Mouse (Mus musculus) right cerebral cortex, postnatal 14 days (tissue): ENCODE results near the gene Phlpp1.

Source experiments
- DNase-seq: peaks from one replicate; pipeline ENCODE4 v3.0.0; 2022

The Phlpp1 gene

DNA sequence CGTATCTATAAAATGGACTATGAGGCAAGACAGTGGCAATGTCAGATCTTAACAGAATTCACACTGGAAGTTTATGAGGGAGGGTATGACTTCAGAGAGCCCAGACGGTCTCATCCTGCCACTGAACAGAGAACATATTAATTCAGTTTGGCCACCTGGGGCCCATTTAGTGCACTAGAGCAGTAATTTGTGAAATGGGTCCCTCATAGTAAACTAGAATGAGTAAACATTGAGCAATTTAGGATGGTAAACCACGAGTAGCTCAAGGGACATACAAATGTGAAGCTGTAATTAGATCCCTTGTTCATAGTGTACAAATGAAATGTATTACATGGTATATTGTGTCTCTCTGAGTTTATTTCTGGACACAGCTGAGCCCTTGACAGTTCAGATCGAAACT is 3.6 kb upstream of the Phlpp1 start:
- DNase-seq = no peak

DNA sequence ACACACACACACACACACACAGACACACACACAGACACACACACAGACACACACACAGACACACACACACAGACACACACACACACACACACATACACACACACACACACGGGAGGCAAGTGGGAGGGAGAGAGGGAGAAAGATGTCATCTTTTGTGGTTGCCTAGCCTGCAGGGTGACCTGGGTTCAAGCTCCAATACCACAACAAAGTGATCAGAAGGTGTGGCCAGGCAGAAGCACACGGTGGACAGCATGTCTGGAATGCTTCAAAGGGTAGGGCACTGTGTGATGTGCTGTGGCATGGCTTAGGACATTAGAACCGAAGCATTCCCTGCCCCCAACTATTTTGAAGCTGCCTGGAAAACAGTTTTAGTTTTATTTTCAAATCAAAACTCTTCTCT is 2.8 kb upstream of the Phlpp1 start:
- DNase-seq = no peak

DNA sequence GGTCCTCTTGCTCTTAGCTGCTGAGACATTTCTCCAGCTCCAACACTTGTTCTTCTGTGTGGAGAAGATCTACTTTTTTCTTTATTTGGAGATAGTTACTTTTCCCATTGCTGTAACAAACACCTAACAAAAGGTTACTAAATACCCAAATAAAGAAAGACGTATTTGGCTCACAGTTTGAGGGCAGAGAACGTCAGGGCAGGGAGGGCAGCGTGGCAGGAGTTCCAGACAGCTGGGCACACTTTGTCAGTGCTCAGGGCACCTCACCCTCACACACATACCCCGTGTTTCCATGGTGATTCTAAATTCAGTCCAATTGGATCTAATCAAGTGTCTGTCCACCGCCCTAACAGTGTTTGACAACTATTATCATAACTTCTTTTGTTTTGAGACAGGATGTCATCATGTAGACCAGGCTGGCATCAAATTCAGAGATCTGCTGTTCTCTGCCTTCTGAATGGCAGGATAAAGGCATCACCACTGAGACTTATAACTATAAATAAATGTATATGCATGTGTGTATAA is 1.7 kb upstream of the Phlpp1 start:
- DNase-seq = no peak

DNA sequence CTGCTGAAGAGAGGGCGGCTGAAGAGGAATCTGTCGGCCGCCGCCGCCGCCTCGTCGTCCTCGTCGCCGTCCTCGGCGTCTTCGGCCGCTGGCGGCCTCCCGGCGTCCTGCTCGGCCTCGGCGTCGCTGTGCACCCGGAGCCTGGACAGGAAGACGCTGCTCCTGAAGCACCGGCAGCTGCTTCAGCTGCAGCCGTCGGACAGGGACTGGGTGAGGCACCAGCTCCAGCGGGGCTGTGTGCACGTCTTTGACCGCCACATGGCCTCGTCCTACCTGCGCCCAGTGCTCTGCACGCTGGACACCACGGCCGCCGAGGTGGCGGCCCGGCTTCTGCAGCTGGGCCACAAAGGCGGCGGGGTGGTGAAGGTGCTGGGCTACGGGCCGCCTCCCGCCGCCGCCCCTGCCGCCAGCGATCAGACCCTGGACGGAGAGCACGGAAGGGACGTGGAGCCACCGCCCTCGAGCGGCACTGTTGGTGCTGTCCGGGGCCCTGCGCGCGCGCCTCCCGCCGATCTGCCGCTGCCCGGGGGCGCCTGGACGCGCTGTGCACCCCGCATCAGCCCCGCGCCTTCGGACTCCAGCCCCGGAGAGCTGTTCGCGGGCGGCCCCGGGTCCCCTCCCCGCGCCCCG is 864 bp downstream of the Phlpp1 start:
- peak; percentile 35 for DNase-seq

DNA sequence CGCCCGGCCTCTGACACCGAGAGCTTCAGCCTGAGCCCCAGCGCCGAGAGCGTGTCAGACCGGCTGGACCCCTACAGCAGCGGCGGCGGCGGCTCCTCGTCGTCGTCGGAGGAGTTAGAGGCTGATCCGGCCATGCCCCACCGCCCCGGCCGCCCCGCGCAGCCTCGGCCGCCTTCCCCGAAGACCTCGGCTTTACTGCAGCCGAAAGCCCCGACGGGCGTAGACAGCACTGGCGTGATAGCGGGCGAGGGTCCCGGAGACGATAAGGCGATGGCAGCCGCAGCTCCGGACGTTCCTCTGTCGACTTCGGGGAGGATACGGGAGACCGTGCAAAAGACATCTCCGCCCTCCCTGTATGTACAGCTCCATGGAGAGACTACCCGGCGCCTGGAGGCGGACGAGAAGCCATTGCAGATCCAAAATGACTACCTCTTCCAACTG is 1.4 kb downstream of the Phlpp1 start:
- DNase-seq = peak; percentile 51

DNA sequence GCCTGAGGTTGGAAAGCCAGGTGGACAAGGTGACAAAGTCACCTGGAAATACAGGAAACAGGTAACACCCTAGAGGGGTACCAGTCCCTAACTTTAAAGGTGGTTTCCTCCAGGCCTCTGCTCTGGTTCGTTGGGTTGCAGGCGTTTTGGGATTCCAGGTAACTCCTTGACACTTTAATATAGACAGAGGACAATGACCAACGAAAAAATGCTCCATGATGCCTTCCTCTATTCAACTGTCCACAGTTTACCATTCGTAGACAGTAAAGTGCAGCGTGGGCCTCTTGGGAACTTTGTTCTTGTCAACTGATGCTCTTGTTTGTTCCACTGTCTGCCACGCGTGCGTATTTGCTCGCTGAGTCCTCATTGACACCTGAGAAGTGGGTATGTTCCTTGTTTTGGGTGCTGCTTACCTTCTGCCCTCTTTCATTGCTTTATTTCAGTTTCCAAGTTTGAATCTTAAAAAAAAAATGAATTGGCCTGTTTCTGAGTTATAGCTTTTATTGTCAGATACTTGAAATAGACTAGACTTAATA is 2.1 kb downstream of the Phlpp1 start:
- no peak for DNase-seq

DNA sequence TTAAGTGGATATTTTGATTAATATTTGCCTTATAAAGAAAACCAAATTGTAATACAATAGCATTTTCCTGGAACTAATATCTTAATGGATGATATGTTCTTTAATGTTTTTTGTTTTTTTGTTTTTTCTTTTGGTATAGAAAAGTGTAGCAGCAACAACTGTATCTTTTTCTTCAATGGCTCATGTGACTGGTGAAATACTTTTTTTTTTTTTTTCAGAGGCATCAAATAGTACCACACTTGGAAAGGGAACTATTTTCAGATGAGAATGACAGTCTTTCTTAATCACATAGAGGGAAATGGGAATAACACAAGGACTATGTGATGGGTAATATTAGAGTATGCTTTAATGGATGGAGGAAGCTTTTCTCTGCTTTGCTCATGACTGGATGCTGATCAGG is 3.0 kb downstream of the Phlpp1 start:
- DNase-seq = no peak

DNA sequence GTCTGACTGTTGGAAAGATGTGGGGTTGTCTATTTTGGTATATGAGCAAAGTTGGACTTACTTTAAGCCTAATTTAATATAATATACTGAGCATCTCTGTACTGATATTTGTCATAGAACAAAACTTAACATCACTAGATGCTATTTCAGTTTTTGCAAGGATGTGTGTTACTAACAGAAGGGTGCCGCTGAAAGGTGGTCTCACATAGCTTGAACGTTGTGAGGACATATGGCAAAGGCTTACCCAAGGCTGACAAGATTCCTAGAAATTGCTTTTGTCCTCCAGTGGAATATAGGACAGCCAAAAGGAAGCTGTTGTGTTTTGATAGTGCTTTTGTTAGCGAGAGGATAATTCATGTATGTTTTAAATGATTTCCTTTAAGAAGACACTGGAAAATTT is 3.8 kb downstream of the Phlpp1 start:
- DNase-seq = no peak

DNA sequence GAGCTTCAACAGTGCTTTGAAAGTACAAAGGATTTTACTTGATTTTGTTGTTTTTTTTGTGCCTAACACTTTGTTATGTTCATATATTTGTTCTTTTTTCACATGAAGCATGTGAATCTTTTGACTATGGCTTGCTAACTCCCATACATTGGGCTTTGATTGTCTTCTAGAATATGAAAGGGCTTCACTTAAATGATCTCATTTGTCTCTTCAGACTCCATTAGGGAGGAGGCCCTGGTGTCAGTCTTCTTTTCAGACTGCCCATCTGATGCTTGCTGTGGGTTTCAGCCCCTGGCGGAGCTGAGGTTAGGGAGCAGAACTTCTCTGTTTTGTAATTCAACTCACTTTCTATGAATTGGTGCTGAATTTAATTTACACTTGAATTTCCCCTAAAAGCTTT is 5.2 kb downstream of the Phlpp1 start:
- DNase-seq = no peak

DNA sequence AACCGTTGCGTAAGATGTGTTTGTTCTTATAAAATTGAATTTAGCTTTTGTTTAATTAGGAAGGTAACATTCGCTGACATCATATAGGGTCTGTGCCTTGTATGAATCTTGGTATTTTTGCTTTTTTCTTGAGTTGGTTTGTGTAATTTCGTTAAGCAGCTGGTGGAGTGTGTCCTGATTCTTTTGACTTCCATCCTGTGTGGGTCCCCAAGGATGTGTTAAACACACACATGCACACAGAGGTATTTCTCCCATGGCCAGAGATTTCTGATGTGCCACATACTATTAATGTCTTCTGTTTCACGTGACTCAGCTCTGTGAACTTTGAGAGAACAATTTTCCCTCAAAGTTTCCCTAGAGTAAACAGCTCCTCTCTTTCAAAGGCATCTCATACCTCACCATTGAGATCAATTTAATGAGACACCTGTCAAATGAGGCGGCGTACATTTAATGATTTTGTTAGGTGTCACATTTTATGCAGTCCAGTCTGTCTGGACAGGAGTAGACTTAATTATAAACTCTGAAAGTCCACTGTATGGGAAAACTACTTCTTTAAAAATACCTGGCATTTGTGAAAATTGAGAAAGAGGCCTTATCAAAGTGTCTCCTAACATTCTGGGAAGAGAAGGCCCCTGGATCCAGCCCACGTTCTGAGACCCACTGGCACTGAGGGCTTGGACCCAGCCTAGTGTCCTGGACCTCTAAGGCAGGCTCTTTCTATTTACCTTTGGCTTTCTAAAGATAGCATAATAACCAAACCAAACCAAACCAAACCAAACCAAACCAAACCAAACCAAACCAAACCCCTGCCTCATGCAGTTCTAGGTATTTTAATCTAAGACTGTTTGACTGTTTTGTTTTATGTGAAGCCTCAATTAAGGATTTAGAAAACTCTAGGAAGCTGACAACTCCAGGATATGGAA is 6.6 kb downstream of the Phlpp1 start:
- DNase-seq = no peak

DNA sequence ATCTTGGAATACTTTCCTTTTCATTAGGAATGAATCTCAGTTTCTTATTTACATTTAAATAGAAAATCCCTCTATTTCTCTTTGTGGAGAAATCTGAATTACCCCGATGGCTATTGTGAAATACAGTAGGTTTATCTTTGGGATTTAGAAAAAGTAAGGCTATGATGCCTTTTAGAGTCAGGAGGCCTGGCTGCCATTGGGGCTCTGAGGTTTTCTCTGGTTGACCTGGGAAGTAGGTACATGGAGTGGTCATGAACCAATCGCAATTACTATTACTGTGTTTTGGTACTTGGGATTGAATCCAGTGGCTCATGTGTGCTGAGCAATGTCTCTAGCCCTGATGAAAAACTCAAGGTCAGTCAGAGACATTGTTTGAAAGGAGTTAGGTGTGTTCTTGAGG is 12.1 kb downstream of the Phlpp1 start:
- no peak for DNase-seq

DNA sequence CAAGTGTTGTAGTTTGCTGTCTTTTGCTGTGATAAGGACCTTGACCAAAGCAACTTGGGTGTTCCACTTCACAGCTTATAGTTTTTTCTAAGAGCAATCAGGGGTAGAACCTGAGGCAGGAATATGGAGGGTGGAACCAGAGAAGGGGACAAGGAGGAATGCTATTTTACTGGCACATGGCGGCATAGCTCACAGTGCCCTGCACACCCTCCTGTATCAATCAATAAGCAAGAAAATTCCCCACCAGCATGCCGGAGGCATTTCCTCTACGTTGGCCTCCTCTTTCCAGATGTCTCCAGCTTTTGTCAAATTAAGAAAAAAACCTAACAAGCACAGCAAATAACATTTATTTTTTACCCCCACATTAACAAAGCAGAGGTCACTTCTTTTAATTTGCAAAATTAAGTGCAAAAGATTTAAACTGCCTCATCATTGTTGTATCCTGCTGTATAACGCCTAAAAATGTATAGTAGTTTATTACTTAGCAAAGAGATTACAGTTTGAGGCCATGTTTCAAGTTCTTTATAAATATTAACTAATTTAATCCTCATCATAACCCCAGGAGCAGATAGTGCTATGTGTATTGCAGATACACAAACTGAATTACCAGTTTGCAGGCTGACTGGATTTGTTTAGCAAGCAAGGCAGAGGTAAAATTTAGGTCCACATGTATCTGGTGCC is 13.4 kb downstream of the Phlpp1 start:
- no peak for DNase-seq

DNA sequence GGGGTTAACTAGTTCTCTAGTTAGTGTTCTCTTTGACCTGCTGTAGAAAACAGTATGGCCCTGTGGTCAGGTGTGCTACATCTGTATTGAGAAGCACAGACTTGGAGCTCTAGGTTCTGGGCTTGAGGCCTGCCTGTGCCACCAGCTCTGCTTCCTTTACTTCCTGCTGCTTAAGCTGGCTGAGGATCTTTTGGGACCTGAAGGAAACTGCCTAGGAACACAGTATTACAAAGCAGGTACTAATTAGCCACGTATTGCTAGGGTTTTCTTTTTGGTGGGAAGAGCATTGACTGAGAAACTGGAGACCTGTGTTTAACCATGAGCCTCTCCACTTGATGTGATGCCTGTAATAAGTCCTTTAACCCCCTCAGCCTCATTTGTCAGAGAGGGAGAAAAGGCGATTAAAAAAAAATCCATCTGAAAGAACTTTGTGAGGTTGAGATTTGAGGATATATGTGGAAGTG is 13.9 kb downstream of the Phlpp1 start:
- DNase-seq = no peak

DNA sequence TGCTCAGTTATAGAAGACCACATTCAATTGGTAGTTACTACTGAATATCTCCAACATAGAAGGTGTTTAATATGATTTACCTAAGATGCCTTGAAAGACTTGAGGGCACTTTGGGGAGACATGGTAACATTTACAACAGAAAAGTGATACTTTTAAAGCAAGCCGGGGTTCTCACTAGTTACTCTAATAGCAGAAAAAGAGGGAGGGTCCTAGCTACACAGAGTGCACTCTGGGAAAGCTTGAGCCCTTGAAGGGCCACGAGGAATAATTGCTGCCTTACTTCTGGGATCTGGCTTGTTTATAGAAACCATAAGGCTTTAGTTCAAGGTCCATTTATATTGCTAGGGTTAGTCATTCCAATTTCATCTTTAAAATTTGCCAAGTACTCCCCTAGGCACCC is 14.5 kb downstream of the Phlpp1 start:
- DNase-seq = no peak

DNA sequence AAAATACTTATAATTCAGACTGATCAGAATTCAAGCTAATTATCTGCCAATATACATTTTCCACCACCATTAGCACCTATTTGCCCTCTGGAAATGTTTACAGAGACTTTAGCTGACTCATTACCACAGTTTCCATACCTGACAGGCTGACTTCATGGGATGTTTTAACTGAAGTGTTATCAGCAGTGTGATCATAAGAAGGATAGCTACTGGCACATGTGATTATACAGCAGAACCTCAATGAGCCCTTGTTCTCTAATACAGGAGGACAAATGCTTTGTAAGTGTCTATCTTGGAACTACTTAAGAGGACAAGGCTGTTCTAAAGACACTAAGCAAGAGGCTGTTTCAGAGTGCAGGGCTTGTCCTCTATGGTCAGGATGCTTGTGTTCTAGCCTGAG is 15.9 kb downstream of the Phlpp1 start:
- no peak for DNase-seq

DNA sequence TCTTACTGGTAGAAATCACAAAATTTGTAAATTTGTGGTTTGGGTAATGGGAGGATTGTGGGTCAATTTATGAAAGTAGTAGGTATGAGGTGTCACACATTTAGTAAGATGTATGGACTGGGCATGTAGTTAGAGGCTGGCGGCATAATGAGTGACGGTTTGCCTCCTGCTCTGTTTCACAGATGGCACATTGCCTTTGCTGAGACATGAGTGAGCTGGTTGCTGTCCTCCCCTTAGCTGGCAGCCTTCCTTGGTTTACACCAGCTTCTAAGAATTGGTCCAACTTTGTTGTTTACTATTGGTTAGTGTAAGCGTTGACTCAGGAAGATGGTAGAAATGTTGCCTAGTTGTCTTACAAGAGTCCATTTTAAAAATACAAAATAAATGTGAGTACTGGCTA is 17.2 kb downstream of the Phlpp1 start:
- no peak for DNase-seq

DNA sequence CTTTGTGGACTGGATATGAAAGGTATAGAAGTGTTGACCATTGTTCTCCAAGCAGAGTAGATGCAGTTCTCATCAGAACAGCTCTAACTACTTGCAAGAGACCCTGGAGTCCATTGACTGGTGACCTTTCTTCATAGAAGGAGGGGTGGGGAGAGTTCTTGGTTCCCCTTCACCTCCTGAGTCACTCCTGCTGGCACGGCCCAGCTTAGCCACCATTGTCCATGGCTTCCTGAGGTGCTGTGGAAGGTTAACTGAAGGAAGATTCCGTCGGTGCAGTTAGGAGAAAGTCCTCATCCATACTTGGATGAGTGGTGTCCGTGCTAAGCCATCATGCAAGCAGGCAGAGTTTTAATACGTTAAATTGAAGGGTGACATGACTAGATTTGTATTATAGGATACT is 17.8 kb downstream of the Phlpp1 start:
- DNase-seq = no peak

DNA sequence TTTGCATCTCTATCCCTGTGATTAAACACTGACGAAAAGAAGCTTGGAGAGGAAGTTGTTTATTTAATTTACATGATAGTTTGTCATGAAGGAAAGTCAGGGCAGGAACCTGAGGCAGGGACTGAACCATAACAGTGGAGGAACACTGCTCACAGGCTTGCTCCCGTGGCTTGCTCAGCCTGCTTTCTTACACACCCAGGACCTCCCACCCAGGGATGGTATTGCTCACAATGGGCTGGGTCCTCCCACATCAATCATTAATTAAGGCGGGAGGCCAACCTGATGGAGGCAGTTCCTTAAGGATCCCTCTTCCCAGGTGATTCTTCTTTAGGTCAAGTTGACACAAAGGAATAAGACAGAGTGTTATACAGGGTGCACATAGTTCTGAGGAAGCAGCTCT is 19.1 kb downstream of the Phlpp1 start:
- no peak for DNase-seq

DNA sequence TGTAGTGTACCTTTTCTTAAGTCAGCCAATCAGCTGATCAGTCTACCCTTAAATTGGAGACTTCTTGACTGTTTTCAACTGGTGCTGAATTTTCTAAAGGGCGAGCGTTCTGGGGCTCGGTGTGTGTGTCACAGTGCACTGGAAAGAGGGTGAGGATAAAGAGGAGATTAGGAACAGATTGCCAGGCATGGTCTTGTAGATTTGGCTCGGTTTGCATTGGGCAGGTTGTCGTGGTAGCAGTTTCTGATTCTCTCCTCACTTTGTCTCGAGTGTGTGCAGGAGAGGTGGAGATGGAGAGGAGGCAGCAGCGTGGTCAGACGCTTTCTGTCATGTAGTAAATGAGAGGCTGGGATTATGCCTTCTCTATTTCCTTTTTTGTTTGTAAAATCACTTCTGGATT is 20.3 kb downstream of the Phlpp1 start:
- no peak for DNase-seq

DNA sequence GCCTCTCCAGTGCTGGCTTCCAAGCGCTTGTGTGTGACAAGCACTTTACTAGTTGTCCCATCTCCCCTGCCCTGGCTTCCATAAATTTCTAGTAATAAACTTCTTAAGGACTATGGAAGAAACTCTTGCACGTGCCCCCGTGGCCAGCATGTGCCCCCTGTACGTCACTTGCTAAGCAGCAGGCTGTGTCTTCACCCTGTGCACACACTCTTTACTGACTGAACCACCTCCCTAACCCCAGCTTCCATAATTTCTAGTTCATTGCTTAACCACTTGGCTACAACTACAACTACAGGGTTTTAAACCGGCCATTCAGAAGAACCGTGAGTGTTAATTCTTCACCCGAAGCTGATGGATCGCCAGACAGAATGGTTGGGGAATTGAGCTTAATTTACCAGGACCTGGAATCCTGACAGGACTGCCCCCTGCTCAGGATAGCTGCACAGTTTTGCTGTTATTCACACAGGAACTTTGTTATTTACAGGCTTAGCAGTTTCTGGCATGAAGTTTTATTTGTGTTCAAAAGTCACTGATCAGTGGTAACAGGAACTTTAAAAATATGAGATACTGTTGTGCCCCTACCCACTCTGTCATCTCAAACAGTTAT is 21.4 kb downstream of the Phlpp1 start:
- no peak for DNase-seq

DNA sequence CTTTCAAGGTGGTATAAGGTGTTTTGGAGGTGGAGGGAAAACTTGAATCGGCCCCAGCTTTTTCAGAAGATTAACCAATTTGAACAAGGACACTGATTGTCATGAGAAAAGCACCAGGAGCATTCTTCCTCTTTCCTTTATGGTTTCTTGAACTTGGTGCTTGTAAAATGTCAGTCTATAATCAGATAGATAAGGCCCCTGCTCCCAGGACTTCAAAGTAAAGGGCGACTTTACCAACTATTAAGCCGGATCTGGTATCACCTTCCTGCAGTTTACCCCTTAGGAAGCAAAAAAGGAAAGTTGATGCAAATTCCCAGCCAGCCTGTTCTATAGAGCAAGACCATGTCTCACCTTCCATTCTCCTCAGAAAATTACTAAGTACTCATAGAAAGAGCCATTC is 21.9 kb downstream of the Phlpp1 start:
- DNase-seq = no peak

DNA sequence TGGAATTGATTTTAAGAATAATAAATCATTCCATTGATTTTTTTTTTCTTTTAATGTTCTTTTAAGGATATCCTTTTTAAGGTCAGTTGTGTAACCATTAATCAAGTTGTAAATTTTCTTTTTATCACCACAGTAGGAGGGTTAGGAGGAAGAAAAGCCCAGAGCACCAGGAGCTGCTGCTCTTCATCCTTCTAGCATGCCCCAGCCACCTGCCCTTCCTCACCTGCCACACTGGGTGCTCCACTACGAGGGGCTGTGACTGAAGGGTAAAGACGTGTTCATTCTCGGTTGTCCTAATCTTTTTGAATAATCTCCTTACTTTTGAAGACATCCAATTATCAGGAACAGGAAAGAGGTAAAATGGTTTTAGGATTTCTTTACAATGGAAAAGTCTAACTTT is 22.7 kb downstream of the Phlpp1 start:
- no peak for DNase-seq

DNA sequence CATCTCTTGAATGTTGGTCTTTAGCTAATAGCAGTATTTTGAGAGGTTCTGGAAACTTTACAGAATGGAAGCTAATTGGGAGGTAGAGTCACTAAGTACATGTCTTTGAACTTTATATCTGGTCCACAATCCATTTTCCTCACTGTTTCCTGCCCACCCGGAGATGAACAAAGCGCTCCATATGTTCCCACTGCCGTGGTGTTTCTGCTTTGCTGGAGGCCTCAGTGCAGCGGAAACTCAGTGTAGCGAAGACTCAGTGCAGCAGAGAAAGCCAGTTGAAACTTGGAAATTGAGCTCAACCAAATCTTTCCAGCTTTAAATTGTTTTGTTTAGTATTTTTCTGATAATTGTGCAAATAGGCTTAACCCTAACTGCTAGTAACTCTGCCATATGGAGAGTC is 26.4 kb downstream of the Phlpp1 start:
- DNase-seq = no peak
